Mouse (Mus musculus) intestine, embryonic 16.5 days (tissue): ENCODE results near the gene Cep41. TPM values are rescaled to one million over a fixed set of nuclear protein-coding genes. Genes with fewer than 3 reads are reported as not detected.

ENCODE experiments used
- ATAC-seq: fragments of 200-750 bp; cut with Nextera tagmentation; 2 replicates; pipeline ENCODE4 v1.8.0; 2017; ENCODE audit warnings: moderate TSS enrichment, moderate library complexity
- H3K27ac ChIP-seq: fragments of 300-500 bp; sonication (generic); 2 replicates; pipeline ENCODE4 v1.5.1; 2014; ENCODE audit warnings: mild to moderate bottlenecking, low read length
- H3K27me3 ChIP-seq: fragments of 300-500 bp; sonication (generic); replicated peaks from 2 replicates; pipeline ENCODE4 v1.6.1; 2014; ENCODE audit warnings: low read length, control low read depth, mixed read lengths; ENCODE audit not compliant: control insufficient read depth, insufficient read depth
- H3K36me3 ChIP-seq: fragments of 300-500 bp; sonication (generic); 2 replicates; pipeline ENCODE4 v1.6.1; 2014; ENCODE audit warnings: low read length, control low read depth; ENCODE audit not compliant: control insufficient read depth, insufficient read depth
- H3K4me1 ChIP-seq: fragments of 300-500 bp; sonication (generic); 2 replicates; pipeline ENCODE4 v1.6.1; 2014; ENCODE audit warnings: low read length, control low read depth, mixed read lengths; ENCODE audit not compliant: control insufficient read depth, insufficient read depth
- H3K4me2 ChIP-seq: fragments of 300-500 bp; sonication (generic); 2 replicates; pipeline ENCODE4 v1.6.1; 2014; ENCODE audit warnings: low read depth, low read length, control low read depth
- H3K4me3 ChIP-seq: fragments of 300-500 bp; sonication (generic); 2 replicates; pipeline ENCODE4 v1.5.1; 2014; ENCODE audit warnings: mild to moderate bottlenecking, low read length
- H3K9ac ChIP-seq: fragments of 300-500 bp; sonication (generic); 2 replicates; pipeline ENCODE4 v1.6.1; 2014; ENCODE audit warnings: low read depth, low read length
- H3K9me3 ChIP-seq: fragments of 300-500 bp; sonication (generic); 2 replicates; pipeline ENCODE4 v1.6.1; 2016; ENCODE audit warnings: low read length, control low read depth; ENCODE audit not compliant: control insufficient read depth
- WGBS: fragments of 180-500 bp; shearing (Covaris S2); extraction: QIAGEN DNeasy Blood & Tissue Kit; methylation state at CpG from one replicate; pipeline ENCODE4 v1.1.7; 2014; 5-methylcytosine and 5-hydroxymethylcytosine counted together
- polyA plus RNA-seq: library from polyadenylated mRNA; unstranded; fragments of >200 nt; fragmentation: Nextera tagmentation; extraction: Ambion mirVana; gene quantifications from 2 replicates; pipeline ENCODE4 v1.2.1, GENCODE M21; 2015

Gene Cep41
- polyA plus RNA-seq, 1 experiment from 2014 or later: 6.6 TPM

- Histone ChIP-seq H3K27ac (peak overlapping the region; percentile 81), H3K36me3 (no peaks in the 10 kb centered on the region), H3K4me3 (no peak overlapping the region), H3K27me3 (no peaks in the 10 kb centered on the region), H3K4me1 (peaks cover 23% of the 10 kb centered on the region), H3K4me2 (no peak overlapping the region), H3K9me3 (no peaks in the 10 kb centered on the region), H3K9ac (no peak overlapping the region)
- ATAC-seq: no peak
- 49% methylated on average over 9 of the region's 9 CpGs for WGBS
These were observed 40.9 kb downstream of the Cep41 start for GRCm38 (mm10) chr6:30652425-30653188.

- H3K27me3 ChIP-seq: no peaks in the 10 kb centered on the region
- H3K4me2 ChIP-seq: no peak overlapping the region
- H3K9ac ChIP-seq: no peak overlapping the region
- H3K36me3 ChIP-seq: no peaks in the 10 kb centered on the region
- H3K27ac ChIP-seq: no peak overlapping the region
- no peak overlapping the region for H3K4me3 ChIP-seq
- WGBS: 70% methylated on average over 11 of the region's 11 CpGs
- H3K9me3 ChIP-seq: no peaks in the 10 kb centered on the region
- no peak for ATAC-seq
- H3K4me1 ChIP-seq: peaks cover 17% of the 10 kb centered on the region
These were observed 43.8 kb downstream of the Cep41 start for GRCm38 (mm10) chr6:30649651-30650296.

- Histone ChIP-seq H3K36me3 (no peaks in the 10 kb centered on the region), H3K4me1 (no peaks in the 10 kb centered on the region), H3K4me3 (no peak overlapping the region), H3K9ac (no peak overlapping the region), H3K27me3 (no peaks in the 10 kb centered on the region), H3K9me3 (no peaks in the 10 kb centered on the region), H3K27ac (no peak overlapping the region), H3K4me2 (no peak overlapping the region)
- no peak for ATAC-seq
- WGBS: 85% methylated on average over 6 of the region's 6 CpGs
These were observed 48.2 kb downstream of the Cep41 start for GRCm38 (mm10) chr6:30645379-30645778.

DNA sequence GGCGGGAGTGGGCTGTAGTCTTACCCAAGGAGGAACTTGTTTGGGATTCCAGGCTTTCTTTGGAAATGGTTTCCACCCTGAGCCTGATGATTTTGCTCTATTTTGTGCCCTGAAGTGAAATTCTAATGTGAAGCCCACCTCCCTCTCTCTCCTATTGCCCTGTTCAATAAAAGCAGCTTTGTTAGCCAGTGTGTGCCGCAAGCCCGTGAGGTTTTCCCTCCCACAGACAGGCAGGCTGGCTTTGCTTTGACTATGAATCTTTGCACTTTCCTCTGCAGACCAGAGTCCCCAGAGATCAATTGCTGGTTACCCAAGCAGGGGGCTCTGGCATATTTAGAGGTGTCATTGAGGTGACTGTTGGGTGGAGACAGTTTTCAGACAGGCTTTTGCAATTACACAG lies 49.1 kb downstream of the Cep41 start:
- H3K27me3 ChIP-seq: no peaks in the 10 kb centered on the region
- ATAC-seq: no peak
- no peaks in the 10 kb centered on the region for H3K36me3 ChIP-seq
- H3K4me3 ChIP-seq: no peak overlapping the region
- H3K27ac ChIP-seq: no peak overlapping the region
- H3K9ac ChIP-seq: no peak overlapping the region
- H3K4me2 ChIP-seq: no peak overlapping the region
- H3K9me3 ChIP-seq: no peaks in the 10 kb centered on the region
- H3K4me1 ChIP-seq: no peaks in the 10 kb centered on the region; the same call in 1 of the 2 replicates
- WGBS: 82% methylated on average over 3 of the region's 3 CpGs

DNA sequence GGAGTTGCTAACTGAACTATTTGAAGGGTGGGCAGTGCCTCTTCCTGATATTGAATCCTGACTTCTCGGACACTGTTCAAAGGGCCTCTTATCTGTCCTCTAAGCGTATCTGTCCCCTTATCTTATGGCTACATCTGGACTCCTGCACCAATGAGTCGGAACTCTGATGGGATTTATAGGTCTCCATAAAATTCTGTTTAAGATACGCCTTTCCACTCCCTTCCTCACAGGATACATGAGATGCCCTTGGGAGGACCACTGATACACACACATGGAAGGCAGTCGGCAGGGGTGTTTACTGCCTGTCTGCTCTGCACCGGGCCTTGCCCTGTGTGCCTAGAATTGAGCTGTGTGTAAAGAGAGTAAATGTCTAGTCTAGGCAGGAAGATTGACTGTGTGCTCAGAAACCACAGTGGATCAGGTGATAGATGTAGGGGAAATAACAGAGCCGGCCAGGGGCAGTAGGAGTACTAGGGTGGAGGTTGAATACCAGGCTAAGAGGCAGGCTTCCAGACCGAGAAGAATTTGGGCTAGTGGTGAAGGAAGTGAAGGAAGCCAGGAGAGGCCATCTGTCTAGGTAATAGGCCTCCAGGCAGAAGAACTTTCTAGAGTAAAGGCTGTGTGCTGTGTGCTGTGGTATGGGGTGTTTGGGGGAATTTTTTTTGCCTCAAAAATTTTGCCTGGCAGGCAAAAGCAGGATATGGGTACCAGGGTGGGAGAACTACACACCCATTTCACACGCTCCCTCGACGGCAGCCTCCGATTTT lies 49.7 kb downstream of the Cep41 start:
- no peak overlapping the region for H3K9ac ChIP-seq
- no peaks in the 10 kb centered on the region; the same call in 1 of the 2 replicates for H3K4me1 ChIP-seq
- WGBS: 54% methylated on average over 12 of the region's 12 CpGs
- no peak overlapping the region for H3K4me3 ChIP-seq
- H3K36me3 ChIP-seq: no peaks in the 10 kb centered on the region
- no peaks in the 10 kb centered on the region for H3K9me3 ChIP-seq
- no peaks in the 10 kb centered on the region for H3K27me3 ChIP-seq
- H3K27ac ChIP-seq: no peak overlapping the region
- no peak overlapping the region for H3K4me2 ChIP-seq
- ATAC-seq: peak; percentile 57

DNA sequence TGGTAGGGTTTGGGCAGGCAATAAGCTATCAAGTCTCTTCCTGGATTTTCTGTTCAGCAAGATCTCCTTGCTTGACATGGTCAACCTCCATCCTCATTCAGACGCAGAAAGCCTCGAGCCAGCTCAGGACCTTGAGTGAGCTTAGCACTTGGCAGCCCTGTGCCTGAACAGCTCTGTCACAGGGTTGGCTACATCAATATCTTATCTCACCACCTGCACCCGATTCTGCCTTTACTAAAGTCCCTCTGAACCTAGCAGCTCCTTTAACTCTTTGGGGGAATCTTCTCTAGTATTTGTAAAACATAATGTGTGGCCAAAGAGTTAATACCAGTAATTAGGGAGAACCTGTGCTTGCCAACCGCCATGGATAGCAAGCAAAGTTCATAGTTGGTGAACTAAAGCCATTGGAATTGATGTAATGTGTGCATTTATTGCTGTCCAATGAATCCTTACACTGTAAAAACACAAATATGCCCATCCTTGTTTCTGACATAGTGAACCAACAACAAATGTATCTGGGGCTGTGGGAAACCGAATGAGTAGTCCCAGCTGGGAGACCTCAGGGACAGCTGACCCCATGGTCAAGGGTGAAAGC lies 54.8 kb downstream of the Cep41 start, which contains the start of gene Cpa1:
Cpa1 (plus strand) TSS at position 545 of the 595 bp plus-strand sequence.
- H3K36me3 ChIP-seq: no peaks in the 10 kb centered on the region
- H3K27ac ChIP-seq: peak within 1 kb of the TSS; percentile 33
- H3K27me3 ChIP-seq: no peaks in the 10 kb centered on the region
- no peak within 1 kb of the TSS for H3K4me3 ChIP-seq
- 66% methylated on average over 5 of the region's 5 CpGs for WGBS
- H3K9ac ChIP-seq: 0 out of 2 replicates have a peak within 1 kb of the TSS, but pooled peaks have one; percentile 10
- H3K4me2 ChIP-seq: no peak within 1 kb of the TSS
- no peaks in the 10 kb centered on the region for H3K9me3 ChIP-seq
- ATAC-seq: peak; percentile 31
- peaks cover 17% of the 10 kb centered on the region for H3K4me1 ChIP-seq

GRCm38 (mm10) chr6:30636186-30636842 lies 57.2 kb downstream of the Cep41 start:
- Histone ChIP-seq H3K9me3 (no peaks in the 10 kb centered on the region), H3K9ac (peak overlapping the region; percentile 44; the same call in 1 of the 2 replicates), H3K36me3 (no peaks in the 10 kb centered on the region), H3K4me3 (no peak overlapping the region), H3K4me1 (peaks cover 17% of the 10 kb centered on the region), H3K27me3 (no peaks in the 10 kb centered on the region), H3K4me2 (no peak overlapping the region), H3K27ac (peak overlapping the region; percentile 85)
- ATAC-seq: peak; percentile 59
- WGBS: 35% methylated on average over 4 of the region's 4 CpGs

DNA sequence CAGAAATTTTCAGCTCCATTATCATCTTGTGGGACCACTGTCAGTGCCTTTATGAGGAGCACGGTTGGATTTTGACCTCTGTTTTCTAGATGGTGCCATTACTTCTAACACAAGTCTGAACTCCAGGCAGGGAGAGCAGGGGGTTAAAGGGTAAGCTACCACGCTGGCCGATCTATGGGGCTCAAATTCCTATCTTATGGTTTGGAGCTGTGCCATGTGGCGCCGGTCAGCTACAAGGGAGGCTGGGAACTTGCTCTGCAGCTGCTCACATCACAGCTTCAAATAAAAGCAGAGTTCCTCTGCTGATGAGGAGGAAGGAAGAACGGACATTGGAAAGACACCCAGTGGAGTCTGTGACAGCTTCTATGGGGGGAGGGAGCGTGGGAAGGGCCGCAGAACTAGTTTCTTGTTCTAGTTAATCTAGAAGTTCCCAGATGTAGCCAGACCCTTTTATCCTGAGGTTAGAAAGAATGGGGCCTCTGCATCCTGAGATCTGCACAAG lies 58.1 kb downstream of the Cep41 start:
- no peak for ATAC-seq
- Histone ChIP-seq H3K4me3 (no peak overlapping the region), H3K4me1 (peaks cover 17% of the 10 kb centered on the region), H3K27me3 (no peaks in the 10 kb centered on the region), H3K9ac (no peak overlapping the region), H3K36me3 (no peaks in the 10 kb centered on the region), H3K9me3 (no peaks in the 10 kb centered on the region), H3K4me2 (no peak overlapping the region), H3K27ac (peak overlapping the region; percentile 85)
- 41% methylated on average over 8 of the region's 8 CpGs for WGBS
